11 mouse cellular contexts compared by ENCODE assay signal in genomic region chr8:122106270-122106669, GRCm38 (mm10).
DNase-seq lines count a peak whose midpoint lies in the region; ATAC-seq and TF ChIP-seq lines count a peak whose summit lies in the region.
"Had no signal": no experiment of that assay in that cellular context is flagged by ENCODE, and none has a peak within 500 bp of the region (broad histone marks: within the 10 kb centered on the region; RNA-seq: fewer than 3 reads in every experiment).

No protein-coding gene starts in this region.

- no peak for TF ChIP-seq POLR2A in heart, adult 2 months (IDR thresholded peaks at IDR 0.05; ENCODE audit: insufficient read depth, low read depth, low read length)

- H3K9me3 ChIP-seq in kidney, embryonic 14.5 days (ENCODE audit: control insufficient read depth, low read length) = no peaks in the 10 kb centered on the region
- H3K9me3 ChIP-seq in midbrain, embryonic 15.5 days = no peaks in the 10 kb centered on the region
- H3K9me3 ChIP-seq: embryonic facial prominence, embryonic 15.5 days; G1E had no signal

- no peak overlapping the region for H3K9ac ChIP-seq in kidney, embryonic 14.5 days (ENCODE audit: low read depth, low read length)
- H3K9ac ChIP-seq in heart, adult 2 months (ENCODE audit: low read depth, low read length) = no peak overlapping the region
- H3K9ac ChIP-seq in midbrain, embryonic 15.5 days = no peak overlapping the region
- H3K9ac ChIP-seq: embryonic facial prominence, embryonic 15.5 days had no signal

- no peak for ATAC-seq in kidney, embryonic 14.5 days (ENCODE audit: low FRiP score, low TSS enrichment)
- 0 out of 2 replicates have a peak, but pooled peaks have one; percentile 21 for ATAC-seq in megakaryocyte progenitor cell, adult 5-6 weeks (replicated peaks; ENCODE audit: poor library complexity)
- no peak for ATAC-seq in midbrain, embryonic 15.5 days (replicated peaks)

- peak; percentile 94 for TF ChIP-seq EP300 in heart, adult 2 months (IDR thresholded peaks at IDR 0.05; ENCODE audit: insufficient read depth, low read depth, low read length)

- H3K4me2 ChIP-seq in kidney, embryonic 14.5 days (replicated peaks; ENCODE audit: low read depth, low read length) = no peak overlapping the region
- H3K4me2 ChIP-seq in midbrain, embryonic 15.5 days = no peak overlapping the region
- H3K4me2 ChIP-seq: embryonic facial prominence, embryonic 15.5 days had no signal

- no peaks in the 10 kb centered on the region; the same call in 1 of the 2 replicates for H3K27me3 ChIP-seq in kidney, embryonic 14.5 days (ENCODE audit: control insufficient read depth, insufficient read depth, low read length)
- H3K27me3 ChIP-seq in heart, adult 2 months (ENCODE audit: control insufficient read depth, insufficient read depth, low read length) = no peaks in the 10 kb centered on the region
- H3K27me3 ChIP-seq in midbrain, embryonic 15.5 days (replicated peaks) = no peaks in the 10 kb centered on the region
- H3K27me3 ChIP-seq: embryonic facial prominence, embryonic 15.5 days had no signal

- no peaks in the 10 kb centered on the region for H3K36me3 ChIP-seq in kidney, embryonic 14.5 days (ENCODE audit: control insufficient read depth, insufficient read depth, low read length)
- no peaks in the 10 kb centered on the region for H3K36me3 ChIP-seq in heart, adult 2 months (ENCODE audit: control insufficient read depth, insufficient read depth, low read length)
- H3K36me3 ChIP-seq in midbrain, embryonic 15.5 days (replicated peaks) = no peaks in the 10 kb centered on the region
- H3K36me3 ChIP-seq: embryonic facial prominence, embryonic 15.5 days; G1E had no signal

- H3K4me1 ChIP-seq in kidney, embryonic 14.5 days (ENCODE audit: control insufficient read depth, insufficient read depth, low read length) = peaks cover 18% of the 10 kb centered on the region
- peaks cover 1% of the 10 kb centered on the region; the same call in 1 of the 2 replicates for H3K4me1 ChIP-seq in heart, adult 2 months (ENCODE audit: control insufficient read depth, insufficient read depth, low read length)
- H3K4me1 ChIP-seq in midbrain, embryonic 15.5 days = peaks cover 11% of the 10 kb centered on the region; the same call in 1 of the 2 replicates

- intact Hi-C loops in heart, adult 2 months (cut with DNase I) = no loop called here

- WGBS in kidney, embryonic 14.5 days = 23% methylated on average over 9 of the region's 9 CpGs
- 19% methylated on average over 9 of the region's 9 CpGs for WGBS in heart, adult 2 months
- 64% methylated on average over 9 of the region's 9 CpGs for WGBS in midbrain, embryonic 15.5 days

- no peak overlapping the region for H3K4me3 ChIP-seq in kidney, embryonic 14.5 days (ENCODE audit: low read length)
- H3K4me3 ChIP-seq in heart, adult 2 months = no peak overlapping the region
- H3K4me3 ChIP-seq in midbrain, embryonic 15.5 days = no peak overlapping the region
- H3K4me3 ChIP-seq: embryonic facial prominence, embryonic 15.5 days had no signal

- DNase-seq in kidney, adult 11 months = peak; percentile 38
- peak; percentile 86 for DNase-seq in adrenal gland, adult 2 months
- DNase-seq in heart, adult 2 months = peak; percentile 76 to 85
- peak; percentile 72 for DNase-seq in kidney, postnatal 10 days
- no peak for DNase-seq in cerebellum, adult 9-10 months

- no peak for TF ChIP-seq CTCF in heart, adult 2 months (IDR thresholded peaks at IDR 0.05)

- H3K79me2 ChIP-seq in heart, adult 2 months (replicated peaks; ENCODE audit: control insufficient read depth, insufficient read depth, low read length) = no peaks in the 10 kb centered on the region

- no peak overlapping the region for H3K27ac ChIP-seq in kidney, embryonic 14.5 days (ENCODE audit: low read depth, low read length)
- H3K27ac ChIP-seq in heart, adult 2 months = no peak overlapping the region
- no peak overlapping the region for H3K27ac ChIP-seq in midbrain, embryonic 15.5 days
- H3K27ac ChIP-seq: embryonic facial prominence, embryonic 15.5 days; macrophage had no signal
